Mouse (Mus musculus): ENCODE measurements around the gene Gm13285. TPM values are rescaled to one million over a fixed set of nuclear protein-coding genes. Genes with fewer than 3 reads are reported as not detected.
A peak's percentile ranks its signal among the peaks of the same experiment; 100 is the strongest.
"Not testable (repeated sequence)": the region's sequence is repeated elsewhere in the genome, so short reads cannot be mapped to it uniquely, and the experiment has no call there.

Gm13285 gene
- polyA plus RNA-seq, 1 experiment from 2014 or later: 0.17 TPM

DNA sequence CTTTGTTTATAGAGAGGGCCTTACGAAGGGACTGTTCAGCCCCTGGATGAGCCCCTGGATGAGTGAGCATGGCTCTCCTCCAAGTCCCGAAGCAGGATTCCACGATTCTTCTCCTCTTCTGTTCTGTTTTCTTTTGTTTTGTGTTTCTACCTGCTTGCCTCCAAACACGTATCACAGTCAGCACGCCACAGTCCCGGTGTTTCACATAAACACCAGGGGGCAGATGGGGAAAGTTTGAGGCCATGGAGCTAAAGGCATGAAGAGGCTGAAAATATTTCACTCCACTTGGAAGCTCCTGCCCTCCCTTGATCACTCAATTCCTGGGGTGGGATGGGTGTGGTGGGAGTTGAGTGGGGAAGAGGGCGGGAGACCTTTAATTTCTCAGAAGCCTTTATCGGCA lies 37.7 kb upstream of the Gm13285 start:
- not testable (repeated sequence) for H3K27me3 ChIP-seq (ENCODE audit: control insufficient read depth, insufficient read depth, low read length); ATAC-seq (ENCODE audit: low FRiP score, low TSS enrichment); H3K36me3 ChIP-seq (ENCODE audit: control insufficient read depth, insufficient read depth, low read length); H3K4me3 ChIP-seq (replicated peaks; ENCODE audit: low read depth, low read length); H3K4me1 ChIP-seq (ENCODE audit: control insufficient read depth, insufficient read depth, low read length); H3K4me2 ChIP-seq (ENCODE audit: low read length); DNase-seq; H3K9me3 ChIP-seq (ENCODE audit: control insufficient read depth, low read length); H3K27ac ChIP-seq (replicated peaks; ENCODE audit: low read depth, low read length); H3K9ac ChIP-seq (replicated peaks; ENCODE audit: low read length)
- WGBS: 73% methylated on average over 6 of the region's 8 CpGs

DNA sequence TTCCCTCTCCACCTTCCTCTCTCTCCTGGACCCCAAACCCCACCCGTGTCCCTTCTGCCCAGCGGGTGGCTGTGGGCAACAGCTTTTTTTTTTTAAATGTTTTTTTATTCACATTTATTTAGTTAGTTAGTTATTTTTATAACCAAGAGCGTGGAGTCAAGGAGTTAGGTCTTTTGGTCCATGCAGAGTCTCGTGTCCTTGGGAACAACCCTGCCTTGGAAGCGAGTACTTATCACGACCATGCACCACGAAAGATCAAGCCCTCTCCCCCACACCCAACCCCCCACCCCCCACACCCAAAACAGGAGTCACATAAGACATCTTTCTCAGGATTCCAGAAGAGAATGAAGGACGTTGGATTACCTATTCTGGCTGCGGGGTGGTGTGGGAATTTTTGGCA lies 37.1 kb upstream of the Gm13285 start:
- not testable (repeated sequence) for H3K4me3 ChIP-seq (replicated peaks; ENCODE audit: low read depth, low read length); H3K4me1 ChIP-seq (ENCODE audit: control insufficient read depth, insufficient read depth, low read length); DNase-seq; ATAC-seq (ENCODE audit: low FRiP score, low TSS enrichment); H3K27me3 ChIP-seq (ENCODE audit: control insufficient read depth, insufficient read depth, low read length); H3K36me3 ChIP-seq (ENCODE audit: control insufficient read depth, insufficient read depth, low read length); H3K9me3 ChIP-seq (ENCODE audit: control insufficient read depth, low read length); H3K27ac ChIP-seq (replicated peaks; ENCODE audit: low read depth, low read length); H3K9ac ChIP-seq (replicated peaks; ENCODE audit: low read length); H3K4me2 ChIP-seq (ENCODE audit: low read length)
- WGBS: 65% methylated on average over 8 of the region's 9 CpGs

DNA sequence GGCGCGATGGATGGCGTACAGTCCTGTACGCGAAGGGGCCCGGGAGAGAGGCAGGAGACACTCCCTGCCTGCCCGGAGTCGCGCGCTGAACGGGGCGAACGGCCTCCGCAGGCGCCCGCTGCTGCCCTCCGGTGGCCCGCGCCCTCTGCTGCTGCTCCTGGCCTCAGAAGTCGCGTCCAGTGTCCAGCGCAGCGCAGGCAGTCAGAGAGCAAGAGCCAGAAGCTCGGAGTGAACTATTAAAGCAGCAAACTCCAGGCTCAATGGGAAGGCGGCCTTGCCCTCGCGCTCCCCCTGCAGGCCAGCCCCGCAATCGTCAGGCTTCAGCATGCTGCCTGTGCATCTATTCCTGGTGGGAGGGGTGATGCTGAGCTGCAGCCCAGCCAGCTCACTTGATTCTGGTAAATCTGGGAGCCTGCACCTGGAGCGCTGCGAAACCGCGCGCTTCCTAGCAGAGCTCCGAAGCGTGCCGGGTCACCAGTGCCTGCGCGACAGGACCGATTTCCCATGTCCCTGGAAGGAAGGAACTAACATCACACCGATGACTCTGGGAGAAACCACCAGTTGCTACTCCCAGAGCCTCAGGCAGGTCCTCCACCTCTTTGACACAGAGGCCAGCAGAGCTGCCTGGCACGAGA lies 36.0 kb upstream of the Gm13285 start:
- not testable (repeated sequence) for H3K36me3 ChIP-seq (ENCODE audit: control insufficient read depth, insufficient read depth, low read length); H3K27ac ChIP-seq (replicated peaks; ENCODE audit: low read depth, low read length); H3K9ac ChIP-seq (replicated peaks; ENCODE audit: low read length); ATAC-seq (ENCODE audit: low FRiP score, low TSS enrichment); H3K27me3 ChIP-seq (ENCODE audit: control insufficient read depth, insufficient read depth, low read length); H3K4me1 ChIP-seq (ENCODE audit: control insufficient read depth, insufficient read depth, low read length); H3K9me3 ChIP-seq (ENCODE audit: control insufficient read depth, low read length)
- peak overlapping the region; percentile 51 for H3K4me2 ChIP-seq (ENCODE audit: low read length)
- DNase-seq: peak; percentile 71
- 2% methylated on average over 25 of the region's 42 CpGs for WGBS
- H3K4me3 ChIP-seq (replicated peaks; ENCODE audit: low read depth, low read length): peak overlapping the region; percentile 19

DNA sequence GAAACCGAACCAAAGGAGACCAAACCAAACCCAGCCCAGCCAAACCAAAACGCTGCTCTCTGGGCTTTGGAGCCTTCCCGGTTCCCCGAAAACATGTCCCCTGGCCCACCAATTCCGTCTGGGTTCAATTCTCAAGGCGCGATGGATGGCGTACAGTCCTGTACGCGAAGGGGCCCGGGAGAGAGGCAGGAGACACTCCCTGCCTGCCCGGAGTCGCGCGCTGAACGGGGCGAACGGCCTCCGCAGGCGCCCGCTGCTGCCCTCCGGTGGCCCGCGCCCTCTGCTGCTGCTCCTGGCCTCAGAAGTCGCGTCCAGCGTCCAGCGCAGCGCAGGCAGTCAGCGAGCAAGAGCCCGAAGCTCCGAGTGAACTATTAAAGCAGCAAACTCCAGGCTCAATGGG lies 25.9 kb upstream of the Gm13285 start, which contains the start of gene Gm13290:
TSS of gene Gm13290 (plus strand) at position 301 of the 400 bp plus-strand sequence.
- H3K9me3 ChIP-seq (ENCODE audit: control insufficient read depth, low read length); H3K27ac ChIP-seq (replicated peaks; ENCODE audit: low read depth, low read length); DNase-seq; H3K9ac ChIP-seq (replicated peaks; ENCODE audit: low read length); H3K27me3 ChIP-seq (ENCODE audit: control insufficient read depth, insufficient read depth, low read length); H3K4me3 ChIP-seq (replicated peaks; ENCODE audit: low read depth, low read length); ATAC-seq (ENCODE audit: low FRiP score, low TSS enrichment); H3K4me1 ChIP-seq (ENCODE audit: control insufficient read depth, insufficient read depth, low read length); H3K36me3 ChIP-seq (ENCODE audit: control insufficient read depth, insufficient read depth, low read length); H3K4me2 ChIP-seq (ENCODE audit: low read length): not testable (repeated sequence)
- no CpG with 5 or more reads among the region's 32 CpGs for WGBS

DNA sequence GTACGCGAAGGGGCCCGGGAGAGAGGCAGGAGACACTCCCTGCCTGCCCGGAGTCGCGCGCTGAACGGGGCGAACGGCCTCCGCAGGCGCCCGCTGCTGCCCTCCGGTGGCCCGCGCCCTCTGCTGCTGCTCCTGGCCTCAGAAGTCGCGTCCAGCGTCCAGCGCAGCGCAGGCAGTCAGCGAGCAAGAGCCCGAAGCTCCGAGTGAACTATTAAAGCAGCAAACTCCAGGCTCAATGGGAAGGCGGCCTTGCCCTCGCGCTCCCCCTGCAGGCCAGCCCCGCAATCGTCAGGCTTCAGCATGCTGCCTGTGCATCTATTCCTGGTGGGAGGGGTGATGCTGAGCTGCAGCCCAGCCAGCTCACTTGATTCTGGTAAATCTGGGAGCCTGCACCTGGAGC lies 22.8 kb upstream of the Gm13285 start, which contains the start of gene Gm13289:
TSS of gene Gm13289 (plus strand) at position 301 of the 400 bp plus-strand sequence.
- H3K4me1 ChIP-seq (ENCODE audit: control insufficient read depth, insufficient read depth, low read length); H3K27ac ChIP-seq (replicated peaks; ENCODE audit: low read depth, low read length); H3K36me3 ChIP-seq (ENCODE audit: control insufficient read depth, insufficient read depth, low read length); H3K9me3 ChIP-seq (ENCODE audit: control insufficient read depth, low read length); ATAC-seq (ENCODE audit: low FRiP score, low TSS enrichment); H3K27me3 ChIP-seq (ENCODE audit: control insufficient read depth, insufficient read depth, low read length); H3K4me3 ChIP-seq (replicated peaks; ENCODE audit: low read depth, low read length); DNase-seq; H3K9ac ChIP-seq (replicated peaks; ENCODE audit: low read length); H3K4me2 ChIP-seq (ENCODE audit: low read length): not testable (repeated sequence)
- no CpG with 5 or more reads among the region's 29 CpGs for WGBS

DNA sequence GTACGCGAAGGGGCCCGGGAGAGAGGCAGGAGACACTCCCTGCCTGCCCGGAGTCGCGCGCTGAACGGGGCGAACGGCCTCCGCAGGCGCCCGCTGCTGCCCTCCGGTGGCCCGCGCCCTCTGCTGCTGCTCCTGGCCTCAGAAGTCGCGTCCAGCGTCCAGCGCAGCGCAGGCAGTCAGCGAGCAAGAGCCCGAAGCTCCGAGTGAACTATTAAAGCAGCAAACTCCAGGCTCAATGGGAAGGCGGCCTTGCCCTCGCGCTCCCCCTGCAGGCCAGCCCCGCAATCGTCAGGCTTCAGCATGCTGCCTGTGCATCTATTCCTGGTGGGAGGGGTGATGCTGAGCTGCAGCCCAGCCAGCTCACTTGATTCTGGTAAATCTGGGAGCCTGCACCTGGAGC lies 19.9 kb upstream of the Gm13285 start, which contains the start of gene Gm13272:
TSS of gene Gm13272 (plus strand) at position 301 of the 400 bp plus-strand sequence.
- not testable (repeated sequence) for H3K36me3 ChIP-seq (ENCODE audit: control insufficient read depth, insufficient read depth, low read length); H3K4me2 ChIP-seq (ENCODE audit: low read length); H3K9me3 ChIP-seq (ENCODE audit: control insufficient read depth, low read length); H3K9ac ChIP-seq (replicated peaks; ENCODE audit: low read length); DNase-seq; H3K27ac ChIP-seq (replicated peaks; ENCODE audit: low read depth, low read length); H3K4me3 ChIP-seq (replicated peaks; ENCODE audit: low read depth, low read length); H3K4me1 ChIP-seq (ENCODE audit: control insufficient read depth, insufficient read depth, low read length); H3K27me3 ChIP-seq (ENCODE audit: control insufficient read depth, insufficient read depth, low read length); ATAC-seq (ENCODE audit: low FRiP score, low TSS enrichment)
- WGBS: no CpG with 5 or more reads among the region's 29 CpGs

DNA sequence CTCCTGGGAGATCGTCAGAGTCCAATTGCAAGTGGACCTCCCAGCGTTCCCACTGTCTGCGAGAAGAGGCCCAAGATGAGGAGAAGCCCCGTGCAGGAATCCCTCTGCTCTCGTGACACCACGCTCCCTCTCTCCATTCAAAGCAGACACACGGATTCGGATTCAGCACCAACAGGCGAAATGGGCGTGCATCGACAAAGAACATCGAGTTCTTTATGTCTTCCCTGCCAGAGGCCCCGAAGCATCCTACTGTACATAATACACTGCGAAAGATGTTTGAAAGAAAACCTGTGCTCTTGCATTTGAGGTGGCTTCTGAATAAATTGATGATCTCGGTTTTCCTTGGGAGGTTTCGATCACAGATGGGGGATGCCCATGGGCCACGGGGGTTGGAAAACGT lies 19.1 kb upstream of the Gm13285 start:
- ATAC-seq (ENCODE audit: low FRiP score, low TSS enrichment); H3K4me1 ChIP-seq (ENCODE audit: control insufficient read depth, insufficient read depth, low read length); H3K27me3 ChIP-seq (ENCODE audit: control insufficient read depth, insufficient read depth, low read length); DNase-seq; H3K27ac ChIP-seq (replicated peaks; ENCODE audit: low read depth, low read length); H3K9me3 ChIP-seq (ENCODE audit: control insufficient read depth, low read length); H3K4me2 ChIP-seq (ENCODE audit: low read length); H3K36me3 ChIP-seq (ENCODE audit: control insufficient read depth, insufficient read depth, low read length); H3K4me3 ChIP-seq (replicated peaks; ENCODE audit: low read depth, low read length); H3K9ac ChIP-seq (replicated peaks; ENCODE audit: low read length): not testable (repeated sequence)
- 47% methylated on average over 16 of the region's 18 CpGs for WGBS

DNA sequence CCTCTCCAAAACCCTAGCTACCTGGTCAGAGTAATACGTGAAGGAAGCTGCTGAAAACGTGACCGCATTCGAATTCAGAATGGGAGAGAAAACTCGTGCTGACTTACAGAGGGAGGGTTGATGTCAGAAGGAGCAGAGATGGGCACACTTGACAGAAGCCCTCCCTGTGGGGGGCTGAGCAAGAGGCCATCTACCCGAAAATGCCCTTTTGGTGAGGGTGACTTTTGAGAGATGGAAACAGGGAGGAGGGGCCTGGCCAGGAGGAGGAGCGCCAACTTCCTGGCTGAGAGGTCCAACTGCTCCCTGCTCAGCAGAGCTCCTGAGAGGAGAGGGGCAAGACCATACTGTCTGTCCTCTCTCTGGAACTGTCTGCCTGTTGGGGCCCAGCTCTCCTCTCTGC lies 17.6 kb upstream of the Gm13285 start, which contains the start of gene Ifnz:
TSS of gene Ifnz (plus strand) at position 301 of the 400 bp plus-strand sequence.
- H3K4me3 ChIP-seq (replicated peaks; ENCODE audit: low read depth, low read length); H3K27me3 ChIP-seq (ENCODE audit: control insufficient read depth, insufficient read depth, low read length); H3K9ac ChIP-seq (replicated peaks; ENCODE audit: low read length); DNase-seq; H3K4me1 ChIP-seq (ENCODE audit: control insufficient read depth, insufficient read depth, low read length); H3K27ac ChIP-seq (replicated peaks; ENCODE audit: low read depth, low read length); H3K36me3 ChIP-seq (ENCODE audit: control insufficient read depth, insufficient read depth, low read length); H3K9me3 ChIP-seq (ENCODE audit: control insufficient read depth, low read length); ATAC-seq (ENCODE audit: low FRiP score, low TSS enrichment): not testable (repeated sequence)
- 25% methylated on average over 4 of the region's 7 CpGs for WGBS
- 0 out of 2 replicates have a peak within 1 kb of the TSS, but pooled peaks have one; percentile 27 for H3K4me2 ChIP-seq (ENCODE audit: low read length)

DNA sequence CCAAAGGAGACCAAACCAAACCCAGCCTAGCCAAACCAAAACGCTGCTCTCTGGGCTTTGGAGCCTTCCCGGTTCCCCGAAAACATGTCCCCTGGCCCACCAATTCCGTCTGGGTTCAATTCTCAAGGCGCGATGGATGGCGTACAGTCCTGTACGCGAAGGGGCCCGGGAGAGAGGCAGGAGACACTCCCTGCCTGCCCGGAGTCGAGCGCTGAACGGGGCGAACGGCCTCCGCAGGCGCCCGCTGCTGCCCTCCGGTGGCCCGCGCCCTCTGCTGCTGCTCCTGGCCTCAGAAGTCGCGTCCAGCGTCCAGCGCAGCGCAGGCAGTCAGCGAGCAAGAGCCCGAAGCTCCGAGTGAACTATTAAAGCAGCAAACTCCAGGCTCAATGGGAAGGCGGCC lies 17.1 kb upstream of the Gm13285 start:
- H3K27ac ChIP-seq (replicated peaks; ENCODE audit: low read depth, low read length); H3K36me3 ChIP-seq (ENCODE audit: control insufficient read depth, insufficient read depth, low read length); H3K9me3 ChIP-seq (ENCODE audit: control insufficient read depth, low read length); H3K4me1 ChIP-seq (ENCODE audit: control insufficient read depth, insufficient read depth, low read length); H3K9ac ChIP-seq (replicated peaks; ENCODE audit: low read length); H3K27me3 ChIP-seq (ENCODE audit: control insufficient read depth, insufficient read depth, low read length); DNase-seq; ATAC-seq (ENCODE audit: low FRiP score, low TSS enrichment); H3K4me3 ChIP-seq (replicated peaks; ENCODE audit: low read depth, low read length): not testable (repeated sequence)
- WGBS: 0% methylated on average over 15 of the region's 31 CpGs
- H3K4me2 ChIP-seq (ENCODE audit: low read length): 0 out of 2 replicates have a peak overlapping the region, but pooled peaks have one; percentile 27
